Mouse (Mus musculus) B cell, adult 2 months (primary cell): ENCODE measurements around the gene Akt2.

Experiments used
- DNase-seq, 2 experiments: peaks; one replicate each; pipeline ENCODE4 v3.0.0; 2022

The Akt2 gene

DNA sequence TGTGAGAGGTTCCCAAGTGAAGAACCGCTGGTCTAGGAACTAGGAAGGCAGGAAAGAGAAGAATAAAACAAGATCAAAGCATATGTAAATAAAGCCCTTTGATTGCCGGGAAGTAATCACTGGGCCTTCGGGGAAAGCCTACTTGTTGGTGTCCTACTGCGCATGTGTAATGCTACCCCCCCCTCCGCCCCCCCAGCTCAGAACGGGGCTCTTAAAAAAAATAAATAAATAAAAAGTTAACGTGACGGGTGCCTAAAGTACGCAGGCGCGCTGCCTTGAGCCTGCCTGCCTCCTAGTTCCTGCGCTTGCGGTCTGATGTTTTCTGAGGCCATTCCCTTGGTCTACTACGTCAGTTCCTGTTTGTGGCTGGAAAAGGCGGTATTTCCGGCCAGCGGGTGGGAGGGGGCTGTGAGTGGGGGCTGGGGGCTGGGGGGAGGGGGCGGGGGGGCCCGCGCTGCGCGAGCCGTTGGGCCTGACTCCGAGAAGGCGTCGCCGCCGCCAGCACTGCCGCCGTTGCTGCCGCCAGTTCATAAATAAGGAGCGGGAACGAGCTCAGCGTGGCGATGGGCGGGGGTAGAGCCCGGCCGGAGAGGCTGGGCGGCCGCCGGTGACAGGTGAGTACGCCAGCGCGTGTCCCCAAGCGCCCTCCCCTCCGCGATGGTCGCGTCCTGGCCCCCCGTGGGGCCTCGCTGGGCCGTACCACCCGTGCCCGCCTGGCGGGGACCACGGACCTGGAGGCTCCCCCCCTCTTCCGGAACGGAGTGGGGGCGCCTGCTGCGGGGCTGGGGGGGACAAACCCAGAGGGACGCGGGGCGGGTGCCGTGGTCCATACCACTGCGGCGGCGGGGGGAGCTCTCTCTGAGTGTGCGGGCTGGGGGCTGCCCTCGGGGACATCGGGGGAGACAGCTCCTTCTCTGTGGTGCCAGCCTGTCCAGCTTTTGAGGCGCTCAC lies at the start of gene Akt2:
Akt2 (plus strand) TSS at position 287 of the 951 bp plus-strand sequence.
- peak; percentile 89 to 90 for DNase-seq

DNA sequence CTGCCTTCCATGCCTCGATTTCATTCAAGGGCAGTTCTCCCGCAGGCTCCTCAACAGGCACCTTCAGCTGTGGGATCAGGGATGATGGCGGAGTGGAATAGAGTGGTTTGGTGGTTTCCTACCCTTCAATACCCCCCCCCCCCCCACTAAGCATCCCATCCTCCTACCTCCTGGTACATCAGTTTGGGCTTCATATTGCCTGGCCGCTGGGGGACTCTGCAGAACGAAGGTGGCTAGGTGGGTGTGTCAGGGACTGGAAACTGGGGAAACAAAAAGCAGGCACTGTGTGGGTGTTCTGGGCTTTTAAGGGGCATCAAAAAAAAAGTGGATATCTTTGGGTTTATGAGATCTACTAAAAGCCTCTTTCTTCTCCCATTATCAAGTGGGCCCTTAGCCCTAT lies 49.4 kb upstream of the Akt2 start:
- DNase-seq = no peak

DNA sequence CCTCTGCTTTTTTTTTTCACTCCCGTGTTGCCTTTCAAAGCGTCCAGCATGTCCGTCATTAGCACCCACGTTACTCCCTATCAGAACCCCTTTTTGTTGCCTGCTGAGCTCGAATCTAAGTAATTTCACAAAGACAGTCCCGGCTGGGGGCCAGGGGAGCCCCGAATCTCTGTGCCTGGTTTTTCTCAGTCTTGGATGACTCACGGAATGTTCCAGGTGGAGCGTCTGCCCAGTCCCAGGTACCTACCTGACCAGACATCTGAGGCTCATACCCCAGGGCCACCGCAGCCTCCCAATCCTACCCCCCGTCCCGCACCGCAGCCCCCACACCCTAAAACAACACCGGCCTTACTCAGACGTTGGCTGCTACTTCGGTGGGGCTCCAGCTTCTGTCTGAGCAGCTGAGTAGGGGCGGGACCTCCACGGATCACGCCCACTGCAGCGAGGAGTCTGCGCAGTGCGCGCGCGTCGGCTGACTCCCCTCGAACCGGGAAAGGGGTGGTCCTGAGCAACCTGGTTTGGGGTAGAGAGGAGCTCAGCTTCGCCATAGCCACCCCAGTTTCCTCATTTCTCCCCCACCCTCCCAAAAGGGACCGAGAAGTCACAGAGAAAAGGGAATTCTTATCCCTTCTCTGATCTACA lies 48.8 kb upstream of the Akt2 start:
- peak; percentile 87 to 88 for DNase-seq

DNA sequence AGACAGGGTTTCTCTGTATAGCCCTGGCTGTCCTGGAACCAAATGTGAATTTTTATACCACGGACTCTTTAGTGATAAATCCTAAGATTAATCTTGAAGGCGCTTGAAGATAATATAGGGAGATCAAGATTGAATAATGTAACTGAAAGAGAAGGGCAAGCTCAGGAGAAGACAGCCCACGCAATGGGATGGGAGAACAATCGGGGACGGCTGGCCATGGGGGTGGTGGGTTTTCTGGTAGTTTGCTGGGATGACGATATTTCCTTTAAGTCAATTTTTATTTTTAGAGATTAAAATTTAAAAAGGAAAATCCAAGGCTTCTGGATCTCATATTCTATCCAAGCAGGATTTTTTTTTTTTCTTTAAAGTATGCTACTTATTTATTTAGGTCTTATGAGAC lies 48.3 kb upstream of the Akt2 start:
- DNase-seq = no peak

DNA sequence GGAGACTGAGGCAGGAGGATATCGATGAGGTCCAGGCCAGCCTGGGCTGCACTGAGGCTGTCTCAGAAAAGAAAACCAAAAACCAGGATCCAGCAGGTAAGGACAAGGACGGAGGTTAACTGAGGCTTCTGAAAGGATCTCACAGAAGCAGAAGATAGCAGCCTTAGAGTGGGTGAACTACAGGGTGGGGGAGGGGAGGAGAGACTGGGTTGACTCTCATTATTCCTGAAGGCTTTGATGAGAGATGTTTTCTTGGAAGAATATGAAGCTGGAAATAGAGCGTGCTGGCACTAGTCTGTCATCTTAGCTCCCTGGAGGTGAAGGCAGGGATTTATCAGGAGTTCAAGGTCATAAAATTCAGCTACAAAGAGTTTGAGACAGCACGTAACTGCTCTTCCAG lies 47.5 kb upstream of the Akt2 start:
- no peak for DNase-seq

DNA sequence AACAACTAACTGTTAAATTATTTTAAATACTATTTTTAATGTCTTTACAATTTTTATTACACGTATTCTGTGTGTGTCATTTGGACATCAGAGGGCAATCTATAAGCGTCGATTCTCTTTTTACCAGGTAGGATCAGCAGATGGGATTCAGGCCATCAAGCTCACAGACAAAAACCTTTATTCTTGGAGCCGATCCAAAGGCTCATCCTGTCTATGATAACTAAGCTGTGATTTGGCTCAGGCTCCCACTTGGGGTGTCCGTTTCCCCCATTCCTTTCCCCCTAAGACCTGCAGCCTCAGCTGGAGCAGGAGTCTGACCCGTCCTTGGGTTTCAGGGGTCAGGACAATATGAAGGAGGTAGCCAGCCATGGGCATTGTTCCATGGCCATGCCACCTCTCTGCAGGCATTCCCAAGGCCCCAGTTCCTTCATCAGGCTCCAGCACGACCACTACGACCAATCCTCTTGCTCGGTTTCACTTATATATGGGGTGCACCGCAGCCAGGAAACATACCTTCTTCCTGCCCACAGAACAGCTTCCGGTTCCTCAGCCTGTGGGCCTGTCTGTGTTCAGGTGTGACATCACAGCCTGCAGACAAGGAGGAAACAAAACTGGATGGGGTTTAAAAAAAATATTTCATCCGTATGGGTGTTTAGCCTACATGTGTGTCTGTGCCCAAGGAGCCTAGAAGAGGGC lies 46.5 kb upstream of the Akt2 start:
- peak; percentile 76 to 80 for DNase-seq

DNA sequence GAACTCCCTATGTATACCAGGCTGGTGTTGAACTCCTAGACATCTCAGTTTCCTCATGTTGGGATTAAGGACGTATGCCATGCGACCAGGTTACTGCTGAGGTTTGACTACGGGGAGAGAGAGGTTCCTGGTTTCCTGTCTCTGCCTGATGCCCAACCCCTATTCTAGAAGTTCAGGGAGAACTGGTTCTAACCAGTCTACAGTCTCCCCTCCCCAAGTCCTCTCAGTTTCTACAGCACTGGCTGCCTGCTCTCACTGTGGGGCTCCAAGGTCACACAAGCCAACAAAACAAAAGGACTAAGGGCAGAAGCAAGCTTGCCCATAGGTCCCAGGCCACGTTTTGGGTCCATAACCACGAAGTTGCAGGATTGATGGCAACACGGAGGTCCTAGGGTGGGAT lies 41.8 kb upstream of the Akt2 start:
- DNase-seq = no peak

DNA sequence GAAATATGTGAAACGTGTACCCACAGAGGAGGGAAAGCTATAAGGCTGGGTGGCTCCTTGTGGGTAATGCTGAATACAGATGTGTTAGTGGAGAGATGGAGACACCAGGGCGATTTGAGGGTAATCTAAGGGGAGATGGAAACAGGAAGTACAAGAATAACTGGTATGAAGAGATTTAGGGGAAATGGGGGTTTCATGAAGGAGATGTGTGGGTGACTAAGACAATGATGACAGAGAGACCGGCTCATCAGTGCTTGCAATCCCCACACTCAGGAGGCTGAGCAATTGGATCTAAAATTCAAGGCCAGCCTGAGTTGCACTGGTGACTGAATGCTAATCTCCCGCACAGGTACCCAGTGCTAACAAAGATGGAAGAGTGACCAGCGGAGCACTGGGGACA lies 39.3 kb upstream of the Akt2 start:
- DNase-seq = peak in 1 of 2 experiments; percentile 17

DNA sequence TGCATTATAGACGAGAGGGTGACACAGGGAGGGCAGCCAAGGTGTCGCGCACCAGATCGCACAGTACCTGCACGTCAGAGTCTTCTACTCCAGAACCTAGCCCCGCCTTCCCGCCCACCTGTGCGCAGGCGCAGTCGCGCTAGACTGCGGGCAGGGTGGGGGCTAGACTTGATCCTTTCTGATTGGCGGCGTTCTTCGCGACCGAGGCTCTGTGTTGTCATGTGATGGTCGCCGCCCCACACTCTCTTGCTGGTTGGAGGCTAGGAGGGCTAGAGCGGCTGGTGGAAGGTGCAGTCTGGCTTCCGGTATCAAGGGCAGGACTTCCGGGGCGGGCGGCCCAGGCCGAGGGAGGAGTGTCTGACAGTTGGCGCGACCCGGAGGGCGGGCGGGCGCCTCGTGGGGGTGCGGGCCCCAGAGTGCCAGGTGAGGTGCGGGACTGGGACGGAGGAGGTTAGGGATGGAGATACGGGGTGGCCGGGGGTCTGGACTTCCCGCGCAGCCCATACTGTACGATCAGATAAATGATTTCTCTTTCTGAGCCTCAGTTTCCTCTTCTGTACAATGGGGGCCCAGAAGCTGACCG lies 38.3 kb upstream of the Akt2 start, which contains the start of the genes Pld3 and 2310022A10Rik:
Pld3 (minus strand) TSS at position 288 of the 583 bp plus-strand sequence.
2310022A10Rik (plus strand) TSS at position 303 of the 583 bp plus-strand sequence.
- peak; percentile 97 to 98 for DNase-seq

DNA sequence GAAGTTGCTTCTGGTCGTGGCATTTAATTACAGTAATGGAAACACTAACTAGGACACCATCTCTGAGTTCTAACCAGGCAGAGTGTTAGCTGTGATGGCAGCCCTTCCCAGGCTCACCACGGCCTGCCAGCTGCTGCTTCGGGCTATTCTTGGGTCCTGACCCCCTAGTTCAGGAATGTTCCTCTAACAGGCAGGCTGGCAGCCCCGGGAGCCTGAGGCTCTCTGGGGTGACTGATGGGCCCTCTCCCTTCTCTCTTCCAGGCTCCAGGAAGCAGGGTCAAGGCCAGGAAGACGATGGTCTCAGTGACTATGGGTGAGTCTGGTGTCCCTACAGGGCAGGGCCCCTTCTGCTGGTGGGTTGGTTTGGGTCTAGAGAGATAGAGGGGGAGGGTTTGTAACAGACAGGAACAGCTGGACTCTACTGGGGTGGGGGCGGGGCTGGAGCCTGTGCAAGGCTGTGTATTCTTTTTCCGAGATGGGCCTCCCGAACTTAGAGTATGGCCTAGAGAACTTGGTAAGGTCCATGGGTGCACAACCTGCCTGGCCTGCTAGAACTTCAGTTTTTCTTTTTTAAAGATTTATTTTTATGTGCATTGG lies 31.0 kb upstream of the Akt2 start:
- no peak for DNase-seq

DNA sequence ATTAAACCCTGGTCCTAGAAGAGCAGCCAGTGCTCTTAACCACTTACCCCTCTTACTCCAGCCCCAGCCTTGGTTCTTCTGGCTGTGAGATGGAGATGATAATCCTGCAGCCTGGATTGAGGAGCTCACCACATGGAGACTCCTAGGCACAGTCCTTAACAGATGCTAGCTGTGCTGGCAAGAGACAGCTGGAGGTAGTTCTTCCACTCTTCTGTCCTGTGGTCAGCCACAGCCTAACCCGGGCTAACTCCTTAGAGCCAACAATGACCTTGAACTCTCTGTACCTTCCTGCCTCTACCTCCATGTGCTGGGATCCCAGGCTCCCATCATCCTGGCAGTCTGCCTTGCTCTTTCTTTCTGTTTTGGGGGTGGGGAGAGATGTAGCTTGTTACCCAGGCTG lies 30.4 kb upstream of the Akt2 start:
- no peak for DNase-seq

DNA sequence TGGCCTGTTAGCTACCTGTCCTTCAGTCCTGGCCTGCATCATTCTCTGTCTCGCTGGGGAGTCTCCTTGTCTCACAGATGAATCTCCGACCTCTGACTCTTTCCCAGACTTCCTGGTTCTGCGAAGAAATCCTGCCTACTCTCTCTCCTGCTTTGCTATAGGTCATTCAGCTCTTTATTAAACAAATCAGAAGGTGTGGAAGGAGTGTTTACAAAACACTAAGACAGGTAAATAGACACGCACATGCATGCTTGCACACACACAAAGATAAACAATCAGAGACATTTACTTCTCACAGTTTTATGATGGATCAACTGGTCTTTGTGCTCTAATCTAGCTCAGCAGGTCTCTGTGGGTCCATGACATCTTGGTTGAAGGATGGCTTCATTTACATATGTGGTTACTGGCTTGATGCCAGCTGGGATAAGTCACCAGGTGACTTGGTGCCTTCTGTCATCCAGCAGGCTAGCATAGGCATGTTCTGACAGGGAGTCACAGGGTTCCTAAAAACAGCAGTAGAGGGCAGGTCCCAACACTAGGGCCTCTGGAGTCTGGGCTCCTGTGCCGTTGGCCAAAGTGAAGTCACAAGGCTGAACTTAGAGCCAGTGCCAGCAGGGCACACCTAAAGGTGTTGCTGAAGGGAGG lies 21.6 kb upstream of the Akt2 start:
- DNase-seq = no peak

DNA sequence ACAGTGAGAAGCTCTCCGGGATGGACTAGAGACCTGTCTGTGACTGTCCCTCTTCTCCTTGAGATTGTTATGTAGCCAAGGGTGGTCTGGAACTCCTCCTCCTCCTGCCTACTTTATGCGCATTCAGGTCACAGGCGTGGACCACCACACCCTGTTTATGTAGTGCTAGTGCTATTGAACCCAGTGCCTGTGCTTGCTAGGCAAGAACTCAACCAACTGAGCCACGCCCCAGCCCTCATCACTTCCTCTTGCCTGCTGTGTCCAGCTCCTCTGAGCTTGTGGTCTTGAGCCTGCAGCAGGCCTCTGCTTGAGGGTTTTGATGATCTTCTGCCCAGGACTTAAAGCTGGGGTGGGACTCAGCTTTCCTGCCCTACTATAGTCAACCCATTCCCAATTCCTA lies 19.2 kb upstream of the Akt2 start:
- no peak for DNase-seq

DNA sequence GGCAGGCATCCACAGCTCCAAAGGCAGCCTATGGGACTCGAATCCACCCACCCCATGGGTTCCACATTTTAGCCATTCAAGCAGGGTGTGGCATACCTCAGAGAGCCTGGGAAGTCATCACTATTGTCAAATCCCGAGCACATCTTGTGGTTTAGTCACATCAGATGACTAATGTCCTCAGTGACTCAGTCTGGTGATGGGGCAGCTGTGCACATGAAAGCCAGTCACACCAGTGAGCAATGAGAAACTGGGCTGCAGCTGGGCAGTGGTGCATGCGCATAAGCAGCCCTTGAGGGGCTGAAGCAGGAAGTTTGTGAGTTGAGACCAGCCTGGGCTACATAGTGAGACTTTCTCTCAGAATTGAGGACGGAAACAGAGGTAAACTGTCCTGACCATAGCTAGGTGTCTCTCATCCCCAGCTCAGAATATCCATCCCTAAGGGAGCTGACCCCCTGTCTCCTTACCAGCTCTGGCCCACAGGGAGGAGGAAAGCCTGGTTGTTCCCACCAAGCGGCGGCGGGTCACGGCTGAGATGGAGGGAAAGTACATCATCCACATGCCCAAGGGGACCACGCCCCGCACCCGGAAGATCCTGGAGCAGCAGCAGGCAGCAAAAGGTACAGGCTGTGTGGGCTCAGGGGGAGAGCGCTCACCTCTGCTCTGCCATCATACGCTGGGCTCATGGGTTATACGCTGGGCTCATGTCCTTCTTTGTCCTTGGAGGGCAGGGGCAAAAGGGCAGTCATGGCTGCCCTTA lies 17.1 kb upstream of the Akt2 start:
- no peak for DNase-seq

DNA sequence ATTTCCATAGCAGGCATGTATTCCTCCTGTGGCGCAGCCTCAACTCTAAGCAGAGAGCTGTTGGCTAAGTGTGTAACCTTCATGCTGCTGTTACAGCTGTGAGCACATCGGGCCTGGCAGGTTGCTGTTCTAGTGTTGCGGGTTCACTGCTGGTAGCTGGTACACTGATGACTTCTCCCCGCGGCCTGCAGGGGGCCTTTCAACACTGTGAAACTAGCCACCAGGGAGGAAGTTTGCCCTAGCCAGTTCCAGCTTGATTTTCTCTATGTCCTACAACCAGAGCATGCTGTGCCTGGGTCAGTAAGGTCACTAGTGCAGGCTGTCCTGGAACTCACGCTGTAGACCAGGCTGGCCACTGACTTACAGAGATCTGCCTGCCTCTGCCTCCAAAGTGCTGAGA lies 14.4 kb upstream of the Akt2 start:
- peak; percentile 76 to 79 for DNase-seq

DNA sequence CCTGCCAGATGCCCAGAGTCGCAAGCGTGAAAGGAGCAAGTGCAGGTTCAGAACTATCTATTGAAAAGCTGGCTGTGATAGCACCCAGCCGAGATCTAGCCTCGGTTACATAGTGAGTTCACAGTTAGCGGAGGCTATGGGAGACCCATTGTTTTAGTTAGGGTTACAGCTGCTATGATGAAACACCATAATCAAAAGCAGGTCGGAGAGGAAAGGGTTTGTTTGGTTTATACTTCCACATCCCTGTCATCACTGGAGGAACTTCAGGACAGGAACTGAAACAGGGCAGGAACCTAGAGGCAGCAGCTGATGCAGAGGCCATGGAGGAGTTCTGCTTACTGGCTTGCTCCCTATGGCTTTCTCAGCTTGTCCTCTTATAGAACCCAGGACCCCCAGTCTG lies 13.8 kb upstream of the Akt2 start:
- DNase-seq = no peak

DNA sequence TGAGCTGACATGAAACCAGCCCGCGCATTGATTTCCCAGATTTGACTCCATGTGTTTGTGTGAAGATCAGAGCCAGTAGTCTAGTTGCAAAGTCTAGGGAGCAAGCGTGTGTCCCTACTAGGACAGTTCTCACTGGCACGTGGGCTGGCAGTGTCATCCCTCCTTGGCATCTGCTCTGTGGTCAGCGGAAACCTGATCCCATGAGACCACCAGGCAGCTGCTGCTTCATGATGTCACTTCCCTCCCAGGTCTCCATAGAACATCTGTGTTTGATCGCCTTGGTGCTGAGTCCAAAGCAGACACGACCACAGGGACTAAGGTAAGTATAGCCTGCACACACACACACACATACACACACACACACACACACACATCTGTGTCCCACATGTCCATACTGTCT lies 12.9 kb upstream of the Akt2 start:
- no peak for DNase-seq

DNA sequence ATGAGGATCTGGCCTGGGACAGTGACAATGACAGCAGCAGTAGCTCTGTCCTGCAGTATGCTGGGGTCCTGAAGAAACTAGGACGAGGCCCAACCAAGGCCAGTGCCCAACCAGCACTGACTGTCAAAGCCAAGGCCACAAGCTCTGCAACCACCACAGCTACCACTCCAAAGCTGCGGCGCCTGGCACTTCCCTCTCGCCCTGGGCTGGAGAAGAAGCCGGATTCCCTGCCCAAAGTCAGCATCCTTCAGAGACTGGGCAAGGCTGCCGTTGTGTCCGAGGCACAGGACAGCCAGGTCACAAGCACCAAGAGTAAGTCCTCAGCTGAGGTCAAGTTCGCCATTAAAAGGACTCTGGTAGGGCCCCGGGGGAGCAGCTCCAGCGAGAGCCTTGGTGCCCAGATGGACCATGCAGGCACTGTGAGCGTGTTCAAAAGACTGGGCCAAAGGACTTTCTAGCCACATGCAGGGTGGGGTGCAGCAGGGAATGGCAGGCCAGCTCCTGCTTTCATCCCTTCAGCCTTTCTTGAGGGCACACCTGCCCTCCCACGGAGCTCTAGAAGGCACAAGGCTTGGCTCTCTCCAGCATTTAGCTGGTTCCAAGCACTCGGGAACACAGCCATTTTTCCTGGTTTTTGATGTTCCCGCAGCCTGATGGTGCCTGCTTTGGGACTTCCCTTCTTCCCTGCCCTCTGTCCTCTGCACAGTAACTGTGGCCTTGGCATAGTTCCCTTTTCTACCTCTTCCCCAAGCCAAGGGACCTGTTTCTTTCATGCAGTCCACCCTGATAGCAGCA lies 10.8 kb upstream of the Akt2 start:
- DNase-seq = no peak

DNA sequence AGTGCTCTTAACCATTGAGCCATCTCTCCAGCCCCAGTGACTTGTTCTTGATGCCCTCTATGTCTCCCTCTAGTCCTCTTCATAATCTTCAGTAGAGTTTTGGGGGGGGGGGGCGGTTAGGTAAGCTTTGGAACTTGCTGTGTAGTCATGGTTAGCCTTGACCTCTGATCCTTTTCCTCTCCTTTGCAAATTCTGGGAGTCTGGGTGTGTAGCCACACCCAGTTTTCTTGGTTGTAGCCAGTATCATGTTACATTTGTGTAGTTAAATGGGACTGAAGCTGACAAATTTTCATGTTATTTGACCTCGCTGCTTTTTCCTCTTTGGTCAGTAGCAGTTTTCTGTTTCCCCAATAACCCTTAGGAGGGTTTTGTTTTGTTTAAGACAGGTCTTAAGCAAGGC lies 4.5 kb upstream of the Akt2 start:
- DNase-seq = no peak

DNA sequence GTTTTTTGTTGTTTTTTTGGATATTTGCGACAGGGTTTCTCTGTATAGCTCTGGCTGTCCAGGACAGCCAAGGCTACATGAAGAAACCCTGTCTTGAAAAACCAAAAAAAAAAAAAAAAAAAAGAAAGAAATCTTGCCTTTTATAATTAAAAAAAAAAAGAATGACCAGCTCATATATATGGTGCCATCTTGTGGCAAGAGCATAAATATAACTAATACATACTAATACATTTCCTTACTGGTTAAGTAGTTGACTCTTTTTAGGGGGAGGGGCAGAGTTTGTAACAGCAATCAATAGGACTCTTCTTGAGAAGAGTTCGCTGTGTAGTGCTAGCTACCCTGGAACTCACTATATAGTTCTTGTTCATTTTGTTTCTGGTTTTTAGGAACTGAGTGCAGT lies 3.6 kb upstream of the Akt2 start:
- no peak for DNase-seq

DNA sequence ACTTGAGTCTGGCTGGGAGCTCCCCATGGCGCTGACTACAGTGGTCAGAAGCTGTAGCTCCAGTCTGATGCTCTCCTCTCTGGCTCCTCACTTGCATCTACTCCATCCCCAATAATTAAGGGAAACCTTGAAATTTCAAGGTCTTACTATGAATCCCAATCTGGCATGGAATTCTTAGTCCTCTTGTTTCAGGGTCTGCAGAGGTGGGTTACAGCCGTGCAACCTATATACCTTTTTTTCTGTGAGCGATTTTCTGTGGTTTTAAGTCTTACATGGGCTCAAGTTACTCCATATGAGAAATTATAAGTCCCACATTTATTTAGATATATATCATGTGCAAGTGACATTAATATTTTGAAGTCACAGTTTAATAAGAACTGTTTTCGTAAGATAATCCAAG lies 1.3 kb upstream of the Akt2 start:
- DNase-seq = no peak
